Mouse (Mus musculus) T-helper 1 cell (primary cell): ENCODE results near the gene Ubqln3.

Source experiments
- in situ Hi-C: fragments of 300-600 bp; cut with MboI, MseI; formaldehyde crosslinking; loops from one replicate; pipeline ENCODE4 v1.15.1; 2025; ENCODE audit warnings: high pct_unique_total_duplicates

The Ubqln3 gene

DNA sequence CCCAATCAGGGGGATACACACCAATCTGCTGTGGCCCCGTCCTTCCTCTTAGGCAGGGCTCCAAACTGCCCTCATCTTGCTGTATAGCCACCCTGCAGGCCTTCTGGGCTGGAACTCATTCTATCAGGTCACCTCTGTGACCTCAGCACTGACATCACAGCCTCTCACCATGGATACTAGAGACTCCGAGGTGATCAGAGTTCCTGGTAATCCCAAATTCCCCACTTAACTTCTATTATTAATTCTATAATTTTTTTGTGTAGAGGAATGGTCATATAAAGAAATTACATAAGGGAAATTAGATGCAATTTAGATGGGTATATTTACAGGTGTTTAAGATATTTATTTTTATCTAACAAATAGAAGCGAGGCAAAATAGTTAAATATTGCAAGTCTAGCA, at the start of gene Ubqln3:
Gene Ubqln3, minus strand, starts transcription at position 101 of the 400 bp plus-strand sequence.
- in situ Hi-C loops = no loop called here

DNA sequence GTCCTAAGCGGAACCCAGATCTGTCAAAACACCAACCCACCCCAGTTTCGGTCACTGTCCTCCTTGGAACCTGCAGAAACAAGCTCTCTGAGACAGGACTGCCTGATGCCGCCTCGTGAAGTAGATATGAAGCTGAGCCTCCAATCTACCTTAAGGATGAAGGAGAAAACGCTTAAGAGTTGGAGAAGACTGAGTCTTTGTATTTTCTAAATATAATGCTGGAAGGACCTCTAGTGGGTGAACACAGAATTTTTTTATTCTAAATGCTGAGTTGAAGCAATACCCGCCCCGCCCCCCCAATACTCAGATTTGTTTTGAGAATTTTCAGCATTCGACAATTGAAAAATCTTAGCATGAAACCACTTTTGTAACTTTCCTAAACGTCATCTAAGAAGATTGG, 48.2 kb upstream of the Ubqln3 start:
- in situ Hi-C loops = no loop called here

DNA sequence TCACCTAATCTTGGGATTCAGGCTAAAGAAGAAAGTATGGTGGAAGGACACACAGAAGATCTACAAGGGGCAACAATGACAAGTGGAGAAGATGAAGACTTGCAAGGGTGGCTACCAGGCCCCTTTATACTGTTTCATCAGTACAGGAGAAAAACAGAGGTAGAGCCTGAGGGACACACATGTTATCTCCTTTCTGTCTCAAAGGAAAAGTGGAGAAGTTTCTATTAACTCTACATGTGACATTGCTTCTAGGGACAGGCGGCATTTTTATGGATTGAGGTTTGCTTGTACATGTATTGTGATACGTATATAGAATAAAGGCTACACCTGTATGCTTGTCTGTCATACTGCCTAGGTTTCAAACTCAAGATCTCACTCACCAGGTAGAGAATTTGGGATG, 40.2 kb upstream of the Ubqln3 start, which contains the start of gene Olfr648:
Gene Olfr648, minus strand, starts transcription at position 101 of the 400 bp plus-strand sequence.
- in situ Hi-C loops = loop anchor here (10.0 kb wide), 2 partner anchors 422 to 478 kb away; partner anchors contain the start of gene Olfr655

DNA sequence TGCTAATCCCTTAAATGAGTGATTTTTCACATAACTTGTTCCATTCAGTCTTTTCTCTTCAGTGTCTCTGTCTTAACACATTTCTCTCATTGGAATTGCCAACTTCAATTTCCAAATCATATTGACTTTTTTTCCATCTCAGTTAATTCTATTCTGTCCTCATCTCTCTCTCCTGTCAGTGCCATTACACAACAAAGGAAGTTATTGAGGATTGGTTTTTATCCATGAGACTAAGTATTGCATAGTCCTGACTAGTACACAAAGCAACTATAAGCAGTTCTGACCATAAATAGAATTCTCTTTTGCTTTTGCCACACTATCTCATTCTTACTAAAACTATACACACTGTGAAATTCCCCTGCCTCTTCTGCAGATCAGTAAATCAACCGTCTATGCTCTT, 36.0 kb upstream of the Ubqln3 start:
- in situ Hi-C loops = no loop called here

DNA sequence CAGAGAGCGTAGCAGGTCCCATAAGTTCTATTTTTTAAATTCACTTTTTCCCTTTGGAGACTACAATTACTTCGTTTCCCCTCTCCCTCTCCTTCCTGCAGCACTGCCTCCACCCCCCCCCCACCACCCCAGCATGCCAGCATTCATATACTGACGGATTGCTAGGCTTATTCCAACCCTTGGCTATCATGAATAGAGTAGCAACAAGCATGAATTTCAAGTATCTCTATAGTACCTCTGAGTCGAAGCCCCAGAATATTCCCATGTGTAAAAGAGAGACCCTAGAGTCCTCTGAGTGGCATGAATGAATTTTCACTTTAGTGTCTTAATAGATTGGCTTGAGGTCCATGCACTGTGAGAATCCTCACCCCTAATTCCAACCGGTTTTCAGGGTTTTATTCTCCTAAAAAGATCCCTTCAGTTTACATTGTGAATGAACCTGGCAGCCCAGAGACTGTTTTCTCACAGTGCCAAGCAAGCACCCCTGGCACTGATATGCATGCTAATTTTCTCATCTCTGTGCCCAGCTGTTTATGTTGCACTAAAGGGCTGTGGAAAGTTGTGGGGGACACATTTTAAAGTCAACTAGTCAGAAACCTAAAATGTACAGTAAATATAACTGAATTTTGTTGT, 35.5 kb upstream of the Ubqln3 start:
- in situ Hi-C loops = no loop called here

DNA sequence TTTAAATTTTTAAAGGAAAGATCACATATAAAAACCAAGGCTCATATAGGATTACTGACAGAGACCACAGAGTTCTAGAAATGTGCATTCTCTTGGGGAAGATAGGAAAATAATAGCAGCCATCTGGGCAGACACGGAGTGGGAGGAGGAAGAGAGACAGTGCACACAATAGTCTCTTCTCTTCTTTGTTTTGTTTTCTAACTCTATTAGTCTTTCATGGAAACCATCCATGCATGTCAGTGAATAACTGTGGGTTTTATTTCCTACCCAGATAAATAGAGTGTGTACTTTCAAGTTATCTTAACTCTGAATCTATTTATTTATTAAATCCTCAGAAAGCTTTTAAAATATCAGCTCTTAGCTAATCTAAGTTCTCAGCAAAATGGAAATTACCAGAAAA, 32.0 kb upstream of the Ubqln3 start:
- in situ Hi-C loops = no loop called here

DNA sequence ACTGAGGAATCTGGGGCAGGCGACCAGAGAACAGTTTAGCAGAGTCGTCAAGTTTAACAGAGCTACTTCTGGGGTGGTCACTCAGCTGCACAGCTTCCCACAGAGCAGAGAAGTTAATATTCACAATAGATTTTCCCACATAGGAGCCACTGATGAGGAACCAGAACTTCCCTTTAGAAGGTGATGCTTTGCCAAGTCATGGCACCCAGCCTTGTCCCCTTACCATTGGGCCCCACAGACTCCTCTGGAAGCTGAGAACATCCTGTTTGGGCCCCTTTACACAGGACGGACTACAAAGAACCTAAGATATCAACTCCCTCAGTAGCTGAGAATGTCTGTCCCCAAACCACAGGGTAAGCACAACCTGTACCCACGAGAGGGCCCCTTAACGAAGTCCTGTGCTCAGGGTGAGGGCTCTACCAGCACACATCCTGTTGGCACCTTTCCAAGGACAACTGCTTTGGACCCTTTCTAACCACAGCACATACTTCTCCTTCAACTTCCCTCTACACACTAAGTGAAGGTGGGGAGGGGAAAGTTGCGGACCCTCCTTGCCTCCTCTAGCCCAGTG, 26.6 kb upstream of the Ubqln3 start:
- in situ Hi-C loops = loop anchor here (10.0 kb wide), 1 partner anchor 445 kb away; no protein-coding TSS in a partner anchor

DNA sequence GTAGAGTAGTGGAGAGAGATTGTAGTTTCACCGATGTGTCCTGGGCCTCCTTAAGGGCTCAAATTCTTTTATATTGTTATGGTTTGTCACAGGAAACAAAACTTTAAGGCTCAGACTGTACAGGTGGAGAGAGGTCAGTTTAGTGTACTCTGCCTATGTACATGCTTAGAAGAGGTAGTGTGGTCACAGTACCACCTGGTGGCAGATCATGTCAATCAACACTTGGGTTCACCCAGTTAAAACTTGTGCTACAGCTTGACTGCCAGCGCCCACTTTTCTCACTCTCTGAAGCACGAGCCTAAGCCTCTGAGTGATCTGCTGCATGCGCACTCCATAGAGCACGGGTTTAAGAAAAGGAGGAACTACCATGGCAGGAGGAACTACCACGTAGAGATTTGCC, 24.0 kb upstream of the Ubqln3 start:
- in situ Hi-C loops = loop anchor here (10.0 kb wide), 1 partner anchor 442 kb away; no protein-coding TSS in a partner anchor

DNA sequence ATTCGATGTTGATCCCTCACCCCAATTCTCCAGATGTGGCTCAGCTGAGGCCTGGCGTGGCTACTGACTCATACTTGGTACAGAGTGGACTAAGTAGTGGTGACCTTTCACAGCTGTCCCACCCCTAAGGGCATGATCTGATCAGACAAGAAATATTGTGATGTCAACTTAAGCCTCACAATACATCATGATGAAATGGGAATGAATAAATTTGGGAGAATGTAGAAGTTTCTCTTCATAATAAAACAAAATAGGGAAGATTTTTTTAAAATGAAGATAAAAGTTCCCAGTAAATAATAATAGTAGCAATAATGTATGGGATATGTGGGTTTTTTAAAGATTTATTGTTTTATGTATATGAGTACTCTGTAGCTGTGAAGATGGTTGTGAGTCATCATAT, 7.4 kb upstream of the Ubqln3 start, which contains the start of gene Ubqlnl:
Gene Ubqlnl, minus strand, starts transcription at position 101 of the 400 bp plus-strand sequence.
- in situ Hi-C loops = no loop called here

DNA sequence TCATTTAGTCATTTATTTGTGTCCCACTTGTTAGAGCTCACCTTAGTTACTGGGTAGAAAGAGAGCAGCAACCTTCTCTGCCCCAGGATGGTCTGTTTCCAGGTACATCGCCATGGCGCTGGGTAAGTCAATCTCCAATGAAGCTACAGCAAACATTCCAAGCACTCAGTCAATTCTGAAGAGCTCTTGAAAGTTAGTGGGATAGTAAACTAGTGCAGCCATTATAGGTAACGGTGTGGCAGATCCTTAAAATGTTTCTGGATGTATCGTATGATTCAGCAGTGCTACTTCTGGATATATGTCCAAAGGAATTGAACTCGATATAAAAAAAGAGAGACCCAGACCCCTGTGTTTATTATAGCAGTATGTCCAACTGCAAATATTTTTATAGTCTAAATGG, 5.8 kb downstream of the Ubqln3 start, which contains the start of gene Olfr643:
Gene Olfr643, minus strand, starts transcription at position 101 of the 400 bp plus-strand sequence.
- in situ Hi-C loops = no loop called here

DNA sequence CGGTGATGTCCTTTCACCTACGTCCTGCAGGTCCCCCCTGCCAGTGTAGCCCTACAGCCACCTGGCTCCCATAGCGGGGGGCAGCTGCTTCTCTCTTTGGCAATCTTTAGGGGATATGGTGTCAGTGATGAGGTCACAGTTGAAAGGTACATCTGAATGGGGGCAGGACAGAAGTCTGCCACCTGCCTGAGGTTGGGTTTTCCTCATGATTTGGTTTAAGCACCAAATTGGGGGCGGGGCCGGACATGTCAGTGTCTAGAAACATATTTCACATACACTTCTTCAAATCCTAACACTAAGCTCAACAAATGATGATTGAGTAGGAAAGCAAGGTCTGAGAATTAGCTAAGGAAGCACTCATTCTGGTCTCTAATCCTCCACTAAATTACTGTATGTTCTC, 13.4 kb downstream of the Ubqln3 start, which contains the start of gene Ubqln5:
Gene Ubqln5, minus strand, starts transcription at position 101 of the 400 bp plus-strand sequence.
- in situ Hi-C loops = no loop called here

DNA sequence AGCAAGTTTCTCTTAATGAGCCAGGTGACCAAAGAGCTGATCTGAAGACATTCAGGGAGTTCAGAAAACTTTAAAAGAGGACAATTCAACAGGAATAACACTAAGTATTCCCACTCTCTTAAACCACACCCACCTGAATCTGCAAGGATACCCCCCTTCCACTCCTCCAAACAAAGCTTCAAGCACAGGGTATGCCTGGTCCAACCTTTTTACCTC, 38.4 kb downstream of the Ubqln3 start, which contains the start of gene Olfr646:
Gene Olfr646, plus strand, starts transcription at position 117 of the 216 bp plus-strand sequence.
- in situ Hi-C loops = loop anchor here (10.0 kb wide), 1 partner anchor 400 kb away; the partner anchor contains the start of gene Trim30d

DNA sequence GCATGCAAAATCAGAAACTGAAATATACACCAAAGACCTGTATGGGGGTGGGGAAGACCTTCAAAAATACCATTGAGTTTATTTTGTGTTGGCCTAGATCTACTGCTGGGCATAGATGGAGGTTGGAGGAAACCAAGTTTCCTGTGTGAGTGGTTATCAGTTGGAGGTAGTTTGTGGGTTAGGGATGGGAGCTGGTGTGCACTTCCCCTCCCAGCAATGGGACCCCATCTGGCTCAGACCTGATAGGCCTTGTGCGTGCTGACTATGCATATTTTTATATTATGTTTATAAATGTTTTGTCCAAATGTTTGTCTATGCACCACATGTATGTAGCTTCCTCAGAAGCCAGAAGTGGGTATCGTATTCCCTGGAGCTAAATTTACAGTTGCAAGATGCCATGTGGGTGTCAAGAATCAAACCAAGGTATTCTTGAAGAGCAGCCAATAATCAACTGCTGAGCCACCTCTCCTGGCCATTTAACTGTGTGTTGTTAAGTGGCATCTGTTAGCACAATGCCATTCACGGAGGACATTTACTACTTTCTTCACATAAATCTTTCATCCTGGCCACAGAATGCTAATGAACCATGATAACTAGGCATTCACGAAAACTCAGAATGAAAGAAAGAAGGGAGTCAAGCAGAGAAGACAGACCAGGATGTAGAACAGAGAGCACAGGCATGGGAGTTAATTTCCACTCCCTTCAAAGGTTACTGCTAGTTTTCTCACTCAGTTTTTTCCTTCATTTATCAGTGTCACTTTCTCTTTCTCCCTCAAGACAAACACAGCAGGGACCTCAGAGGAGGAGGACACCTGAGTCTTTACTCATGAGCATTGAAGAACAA, 38.9 kb downstream of the Ubqln3 start:
- in situ Hi-C loops = loop anchor here (10.0 kb wide), 1 partner anchor 401 kb away; the partner anchor contains the start of gene Trim30d
